Comparison of ENCODE assay signal across 8 mouse cellular contexts in genomic region chr4:119108495-119109408, GRCm38 (mm10). TPM values are rescaled to one million over a fixed set of nuclear protein-coding genes. Genes with fewer than 3 reads are reported as not detected.
DNase-seq lines count a peak whose midpoint lies in the region; ATAC-seq and TF ChIP-seq lines count a peak whose summit lies in the region.

Gene Slc2a1 (plus strand): TSS chr4:119108711.

- ATAC-seq in CD4-positive, CD25-positive, alpha-beta regulatory T cell, adult 4 months, result peak; percentile 65
- peak; percentile 95 for ATAC-seq in forebrain, embryonic 12.5 days (ENCODE audit: low FRiP score)
- peak; percentile 92 for ATAC-seq in heart, postnatal 0 days (ENCODE audit: insufficient read depth, low read depth)
- peak; percentile 82 for ATAC-seq in liver, embryonic 16.5 days (ENCODE audit: low read depth)
- peak; percentile 91 for ATAC-seq in neural tube, embryonic 13.5 days (ENCODE audit: low read depth)

- 0 out of 2 replicates have a peak, but pooled peaks have one; percentile 49 for TF ChIP-seq EP300 in heart, postnatal 0 days (IDR thresholded peaks at IDR 0.05; ENCODE audit: low read depth)

- DNase-seq in heart, postnatal 0 days (ENCODE audit: low spot score), result peak; percentile 94
- DNase-seq in kidney, postnatal 4 days, result peak; percentile 95 to 96

- 0 out of 2 replicates have a peak, but pooled peaks cover 3% of the 10 kb centered on the region for H3K36me3 ChIP-seq in forebrain, embryonic 12.5 days (replicated peaks)
- H3K36me3 ChIP-seq in heart, postnatal 0 days (replicated peaks; ENCODE audit: control insufficient read depth, insufficient read depth, low read length), result no peaks in the 10 kb centered on the region
- H3K36me3 ChIP-seq in liver, embryonic 16.5 days (ENCODE audit: control insufficient read depth, insufficient read depth), result peaks cover 38% of the 10 kb centered on the region
- no peaks in the 10 kb centered on the region for H3K36me3 ChIP-seq in neural tube, embryonic 13.5 days
- no peaks in the 10 kb centered on the region for H3K36me3 ChIP-seq in testis, adult 2 months (ENCODE audit: control insufficient read depth, insufficient read depth, low read length)

- peak within 1 kb of the TSS; percentile 71 for H3K4me2 ChIP-seq in forebrain, embryonic 12.5 days
- H3K4me2 ChIP-seq in heart, postnatal 0 days (ENCODE audit: low read depth, low read length), result peak within 1 kb of the TSS; percentile 89
- H3K4me2 ChIP-seq in liver, embryonic 16.5 days (ENCODE audit: low read depth, low read length), result peak within 1 kb of the TSS; percentile 70
- H3K4me2 ChIP-seq in neural tube, embryonic 13.5 days, result peak within 1 kb of the TSS; percentile 79

- peaks cover 3% of the 10 kb centered on the region; the same call in 1 of the 2 replicates for H3K4me1 ChIP-seq in brown adipose tissue, adult 24 weeks (ENCODE audit: control insufficient read depth, insufficient read depth, insufficient read length, low read length)
- peaks cover 66% of the 10 kb centered on the region for H3K4me1 ChIP-seq in forebrain, embryonic 12.5 days
- peaks cover 47% of the 10 kb centered on the region for H3K4me1 ChIP-seq in heart, postnatal 0 days (ENCODE audit: control insufficient read depth, insufficient read depth)
- peaks cover 78% of the 10 kb centered on the region for H3K4me1 ChIP-seq in liver, embryonic 16.5 days (ENCODE audit: control insufficient read depth, low read depth, low read length)
- peaks cover 63% of the 10 kb centered on the region for H3K4me1 ChIP-seq in neural tube, embryonic 13.5 days (replicated peaks)
- peaks cover 18% of the 10 kb centered on the region for H3K4me1 ChIP-seq in testis, adult 2 months (ENCODE audit: control insufficient read depth, insufficient read depth, low read length)

- H3K27me3 ChIP-seq in forebrain, embryonic 12.5 days, result peaks cover 3% of the 10 kb centered on the region; the same call in 1 of the 2 replicates
- no peaks in the 10 kb centered on the region for H3K27me3 ChIP-seq in heart, postnatal 0 days (ENCODE audit: control insufficient read depth, insufficient read depth, low read length)
- no peaks in the 10 kb centered on the region for H3K27me3 ChIP-seq in liver, embryonic 16.5 days (ENCODE audit: control insufficient read depth, insufficient read depth, low read depth, low read length)
- H3K27me3 ChIP-seq in neural tube, embryonic 13.5 days, result no peaks in the 10 kb centered on the region
- H3K27me3 ChIP-seq in testis, adult 2 months (ENCODE audit: control insufficient read depth, insufficient read depth, low read length), result no peaks in the 10 kb centered on the region

- peak within 1 kb of the TSS; percentile 86 for H3K9ac ChIP-seq in forebrain, embryonic 12.5 days
- peak within 1 kb of the TSS; percentile 60 for H3K9ac ChIP-seq in heart, postnatal 0 days (replicated peaks; ENCODE audit: low read depth, low read length)
- H3K9ac ChIP-seq in liver, embryonic 16.5 days (ENCODE audit: low read depth, low read length), result peak within 1 kb of the TSS; percentile 94
- H3K9ac ChIP-seq in neural tube, embryonic 13.5 days, result peak within 1 kb of the TSS; percentile 85

- no peak for TF ChIP-seq CTCF in heart, postnatal 0 days (IDR thresholded peaks at IDR 0.05; ENCODE audit: low read depth)
- TF ChIP-seq CTCF in testis, adult 2 months (IDR thresholded peaks at IDR 0.05; ENCODE audit: control insufficient read depth, insufficient read depth, insufficient replicate concordance, low read depth, low read length), result no peak

- H3K9me3 ChIP-seq in forebrain, embryonic 12.5 days, result no peaks in the 10 kb centered on the region
- H3K9me3 ChIP-seq in heart, postnatal 0 days (replicated peaks; ENCODE audit: control insufficient read depth, low read length), result no peaks in the 10 kb centered on the region
- H3K9me3 ChIP-seq in liver, embryonic 16.5 days (replicated peaks; ENCODE audit: control insufficient read depth, low read length), result no peaks in the 10 kb centered on the region
- no peaks in the 10 kb centered on the region for H3K9me3 ChIP-seq in neural tube, embryonic 13.5 days

- H3K4me3 ChIP-seq in brown adipose tissue, adult 24 weeks (ENCODE audit: insufficient read depth, low read depth, low read length), result peak within 1 kb of the TSS; percentile 91
- H3K4me3 ChIP-seq in forebrain, embryonic 12.5 days (replicated peaks), result peak within 1 kb of the TSS; percentile 81
- H3K4me3 ChIP-seq in heart, postnatal 0 days (ENCODE audit: low read depth, low read length), result peak within 1 kb of the TSS; percentile 92
- H3K4me3 ChIP-seq in liver, embryonic 16.5 days (ENCODE audit: low read depth, low read length), result peak within 1 kb of the TSS; percentile 81
- H3K4me3 ChIP-seq in neural tube, embryonic 13.5 days, result peak within 1 kb of the TSS; percentile 77
- peak within 1 kb of the TSS; percentile 93 for H3K4me3 ChIP-seq in testis, adult 2 months (ENCODE audit: control insufficient read depth, low read depth, low read length)

- peak within 1 kb of the TSS; percentile 35 for H3K27ac ChIP-seq in brown adipose tissue, adult 24 weeks (replicated peaks; ENCODE audit: low read depth, low read length)
- peak within 1 kb of the TSS; percentile 99 for H3K27ac ChIP-seq in forebrain, embryonic 12.5 days
- peak within 1 kb of the TSS; percentile 95 for H3K27ac ChIP-seq in heart, postnatal 0 days (ENCODE audit: low read depth)
- H3K27ac ChIP-seq in liver, embryonic 16.5 days (ENCODE audit: low read length), result peak within 1 kb of the TSS; percentile 97
- H3K27ac ChIP-seq in neural tube, embryonic 13.5 days (replicated peaks), result peak within 1 kb of the TSS; percentile 97
- peak within 1 kb of the TSS; percentile 86 for H3K27ac ChIP-seq in testis, adult 2 months (ENCODE audit: control insufficient read depth, insufficient read depth, low read depth, low read length)

- TF ChIP-seq POLR2A in testis, adult 2 months (IDR thresholded peaks at IDR 0.05; ENCODE audit: control insufficient read depth, low read depth, low read length), result peak; percentile 70; the same call in 1 of the 2 replicates

- WGBS in forebrain, embryonic 12.5 days, result under 1% methylated on average over 81 of the region's 88 CpGs
- WGBS in heart, postnatal 0 days, result under 1% methylated on average over 79 of the region's 88 CpGs
- under 1% methylated on average over 84 of the region's 88 CpGs for WGBS in liver, embryonic 16.5 days (ENCODE audit: insufficient replicate concordance)
- WGBS in neural tube, embryonic 13.5 days, result under 1% methylated on average over 88 of the region's 88 CpGs

RNA-seq across cellular contexts. Expression of gene Slc2a1, which starts in this region (rescaled TPM):
- 10 to 100 TPM; 33.8 to 49.9 TPM for polyA plus RNA-seq in CD4-positive, CD25-positive, alpha-beta regulatory T cell, adult 4 months (2017; shearing (Covaris generic))
- polyA plus RNA-seq in brown adipose tissue, adult 24 weeks (2012; ENCODE audit: insufficient read depth, insufficient read length, missing spikeins), result 2.8 and 7.4 TPM in 2 replicates
- 110 and 113 TPM in 2 replicates for polyA plus RNA-seq in forebrain, embryonic 12.5 days (2016; fragmentation: Nextera tagmentation; extraction: Ambion mirVana)
- 93.0 and 120 TPM in 2 replicates for total RNA-seq in heart, postnatal 0 days (2014; rRNA removed; ENCODE audit: low replicate concordance)
- polyA plus RNA-seq in heart, postnatal 0 days (2015; fragmentation: Nextera tagmentation; extraction: Ambion mirVana), result 19.0 and 19.7 TPM in 2 replicates
- 288 and 291 TPM in 2 replicates for polyA plus RNA-seq in liver, embryonic 16.5 days (2015; fragmentation: Nextera tagmentation; extraction: Ambion mirVana)
- polyA plus RNA-seq in neural tube, embryonic 13.5 days (2015; fragmentation: Nextera tagmentation; extraction: Ambion mirVana), result 90.4 and 107 TPM in 2 replicates
- polyA plus RNA-seq in testis, adult 2 months (2012; rRNA removed), result 6.9 and 7.1 TPM in 2 replicates

Comparison
In these comparisons a context has a peak if more than half of its experiments do, and no peak if none do; other contexts are left out.
1. Peak in every context shown above with its lines: DNase-seq, ATAC-seq, H3K4me3 ChIP-seq and H3K27ac ChIP-seq.
2. H3K27ac ChIP-seq: peak in every context shown above with its lines; median percentile 99 in forebrain, embryonic 12.5 days; 97 in liver, embryonic 16.5 days; 97 in neural tube, embryonic 13.5 days; 95 in heart, postnatal 0 days; 86 in testis, adult 2 months; 35 in brown adipose tissue, adult 24 weeks.